12 mouse cellular contexts compared by ENCODE assay signal in the genomic region with DNA sequence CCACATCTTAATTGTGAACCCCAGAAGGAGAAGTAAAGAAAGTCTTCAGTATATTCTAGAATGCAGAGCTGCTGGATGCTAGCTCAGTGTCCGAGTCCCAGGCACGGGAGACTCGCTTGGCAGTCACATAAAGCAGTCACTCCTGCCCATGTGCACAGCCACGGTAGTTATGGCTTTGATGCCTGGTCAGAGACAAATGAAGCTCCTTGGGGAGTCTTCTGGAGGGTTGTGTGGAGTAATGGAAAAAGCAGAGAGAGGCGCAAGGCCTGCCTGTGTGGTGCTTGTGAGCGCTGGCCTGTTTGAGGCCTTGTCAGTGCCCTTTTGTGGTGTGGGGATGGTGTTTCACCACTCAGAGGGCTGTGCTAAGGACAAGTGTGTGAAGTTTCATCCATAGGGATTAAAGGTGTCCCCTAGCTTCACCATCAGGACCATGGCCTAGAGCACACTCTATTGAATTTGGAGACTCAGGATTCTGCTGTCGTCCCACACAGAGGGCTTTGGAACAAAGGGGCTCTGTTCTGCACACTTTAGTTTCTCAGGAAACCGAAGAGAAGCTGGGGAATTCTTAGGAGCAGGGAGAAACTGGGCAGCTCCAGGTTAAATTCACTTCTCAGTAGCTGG.
DNase-seq lines count a peak whose midpoint lies in the region; ATAC-seq and TF ChIP-seq lines count a peak whose summit lies in the region.
"Had no signal": no experiment of that assay in that cellular context is flagged by ENCODE, and none has a peak within 500 bp of the region (broad histone marks: within the 10 kb centered on the region; RNA-seq: fewer than 3 reads in every experiment).

No protein-coding gene starts in this region.

- no peaks in the 10 kb centered on the region for H3K27me3 ChIP-seq in forebrain, postnatal 0 days (ENCODE audit: insufficient read depth, low read length)
- no peaks in the 10 kb centered on the region for H3K27me3 ChIP-seq in limb, embryonic 13.5 days
- H3K27me3 ChIP-seq in neural tube, embryonic 12.5 days (replicated peaks) = no peaks in the 10 kb centered on the region
- no peaks in the 10 kb centered on the region for H3K27me3 ChIP-seq in stomach, postnatal 0 days (ENCODE audit: control insufficient read depth, insufficient read depth, low read length)
- H3K27me3 ChIP-seq in kidney, embryonic 16.5 days (ENCODE audit: insufficient read depth, low read length) = no peaks in the 10 kb centered on the region

- H3K4me1 ChIP-seq in forebrain, postnatal 0 days (ENCODE audit: insufficient read depth) = no peaks in the 10 kb centered on the region
- peaks cover 74% of the 10 kb centered on the region for H3K4me1 ChIP-seq in limb, embryonic 13.5 days
- peaks cover 12% of the 10 kb centered on the region for H3K4me1 ChIP-seq in neural tube, embryonic 12.5 days
- H3K4me1 ChIP-seq in stomach, postnatal 0 days (replicated peaks; ENCODE audit: control insufficient read depth, insufficient read depth) = no peaks in the 10 kb centered on the region
- 0 out of 2 replicates have a peak, but pooled peaks cover 5% of the 10 kb centered on the region for H3K4me1 ChIP-seq in kidney, embryonic 16.5 days (ENCODE audit: insufficient read depth, low read length)

- no peaks in the 10 kb centered on the region for H3K9me3 ChIP-seq in forebrain, postnatal 0 days (ENCODE audit: low read length)
- H3K9me3 ChIP-seq in limb, embryonic 13.5 days = no peaks in the 10 kb centered on the region
- no peaks in the 10 kb centered on the region for H3K9me3 ChIP-seq in neural tube, embryonic 12.5 days
- H3K9me3 ChIP-seq in stomach, postnatal 0 days (ENCODE audit: control insufficient read depth, low read length) = no peaks in the 10 kb centered on the region
- no peaks in the 10 kb centered on the region for H3K9me3 ChIP-seq in kidney, embryonic 16.5 days (ENCODE audit: low read length)

- no peak for TF ChIP-seq CTCF in layer of hippocampus, adult 2 months (conservative IDR thresholded peaks at IDR 0.05)
- no peak for TF ChIP-seq CTCF in forebrain, postnatal 0 days (IDR thresholded peaks at IDR 0.05; ENCODE audit: low read depth)
- no peak for TF ChIP-seq CTCF in stomach, postnatal 0 days (IDR thresholded peaks at IDR 0.05; ENCODE audit: low read depth)

- WGBS in forebrain, postnatal 0 days = 38% methylated on average over 8 of the region's 8 CpGs
- WGBS in limb, embryonic 13.5 days = 44% methylated on average over 8 of the region's 8 CpGs
- WGBS in neural tube, embryonic 12.5 days = 27% methylated on average over 8 of the region's 8 CpGs
- 73% methylated on average over 8 of the region's 8 CpGs for WGBS in stomach, postnatal 0 days
- 59% methylated on average over 8 of the region's 8 CpGs for WGBS in kidney, embryonic 16.5 days

- no peak overlapping the region for H3K4me3 ChIP-seq in layer of hippocampus, adult 2 months
- H3K4me3 ChIP-seq in forebrain, postnatal 0 days (ENCODE audit: low read depth, low read length) = no peak overlapping the region
- no peak overlapping the region for H3K4me3 ChIP-seq in limb, embryonic 13.5 days
- no peak overlapping the region for H3K4me3 ChIP-seq in neural tube, embryonic 12.5 days
- no peak overlapping the region for H3K4me3 ChIP-seq in stomach, postnatal 0 days (ENCODE audit: low read depth, low read length)
- H3K4me3 ChIP-seq in kidney, embryonic 16.5 days (ENCODE audit: low read length) = no peak overlapping the region
- H3K4me3 ChIP-seq: myocyte had no signal

- DNase-seq in layer of hippocampus, adult 2 months (ENCODE audit: low spot score in 2 of 2) = peak in 1 of 2 experiments; percentile 16
- DNase-seq in layer of hippocampus, adult 9-10 months (ENCODE audit: low spot score) = no peak
- no peak for DNase-seq in forebrain, postnatal 0 days
- DNase-seq in stomach, postnatal 0 days (ENCODE audit: low spot score) = no peak
- DNase-seq in left cerebral cortex, adult 11 months (ENCODE audit: low spot score) = no peak
- DNase-seq: cerebellum, adult 9-10 months; thymus, postnatal 25 days had no signal

- H3K9ac ChIP-seq in forebrain, postnatal 0 days = no peak overlapping the region
- no peak overlapping the region for H3K9ac ChIP-seq in limb, embryonic 13.5 days
- H3K9ac ChIP-seq in neural tube, embryonic 12.5 days = no peak overlapping the region
- H3K9ac ChIP-seq in stomach, postnatal 0 days (ENCODE audit: low read length) = no peak overlapping the region
- no peak overlapping the region for H3K9ac ChIP-seq in kidney, embryonic 16.5 days (replicated peaks; ENCODE audit: low read length)

- H3K4me2 ChIP-seq in forebrain, postnatal 0 days (ENCODE audit: low read depth) = no peak overlapping the region
- no peak overlapping the region for H3K4me2 ChIP-seq in limb, embryonic 13.5 days (replicated peaks)
- H3K4me2 ChIP-seq in neural tube, embryonic 12.5 days (replicated peaks) = no peak overlapping the region
- no peak overlapping the region for H3K4me2 ChIP-seq in stomach, postnatal 0 days (replicated peaks; ENCODE audit: low read depth)
- no peak overlapping the region for H3K4me2 ChIP-seq in kidney, embryonic 16.5 days (replicated peaks; ENCODE audit: low read depth, low read length)

- H3K36me3 ChIP-seq in forebrain, postnatal 0 days (ENCODE audit: insufficient read depth) = no peaks in the 10 kb centered on the region
- no peaks in the 10 kb centered on the region for H3K36me3 ChIP-seq in limb, embryonic 13.5 days
- H3K36me3 ChIP-seq in neural tube, embryonic 12.5 days = no peaks in the 10 kb centered on the region
- H3K36me3 ChIP-seq in stomach, postnatal 0 days (ENCODE audit: control insufficient read depth, insufficient read depth, low read length) = no peaks in the 10 kb centered on the region
- no peaks in the 10 kb centered on the region for H3K36me3 ChIP-seq in kidney, embryonic 16.5 days (ENCODE audit: insufficient read depth, low read length)

- peak overlapping the region; percentile 70 for H3K27ac ChIP-seq in layer of hippocampus, adult 2 months
- H3K27ac ChIP-seq in forebrain, postnatal 0 days (ENCODE audit: low read depth, low read length) = no peak overlapping the region
- peak overlapping the region; percentile 73; the same call in 1 of the 2 replicates for H3K27ac ChIP-seq in limb, embryonic 13.5 days
- H3K27ac ChIP-seq in neural tube, embryonic 12.5 days = 0 out of 2 replicates have a peak overlapping the region, but pooled peaks have one; percentile 28
- no peak overlapping the region for H3K27ac ChIP-seq in stomach, postnatal 0 days (replicated peaks)
- H3K27ac ChIP-seq in kidney, embryonic 16.5 days (ENCODE audit: low read length) = no peak overlapping the region

- ATAC-seq in forebrain, postnatal 0 days = peak; percentile 86
- ATAC-seq in limb, embryonic 13.5 days (ENCODE audit: low FRiP score, low read depth) = no peak
- ATAC-seq in neural tube, embryonic 12.5 days (ENCODE audit: low FRiP score, low read depth) = 0 out of 2 replicates have a peak, but pooled peaks have one; percentile 29
- ATAC-seq in stomach, postnatal 0 days (ENCODE audit: low FRiP score, low TSS enrichment) = no peak
- no peak for ATAC-seq in kidney, embryonic 16.5 days (ENCODE audit: low FRiP score, low TSS enrichment)
- ATAC-seq: intestine, embryonic 16.5 days had no signal

- TF ChIP-seq EP300 in stomach, postnatal 0 days (optimal IDR thresholded peaks at IDR 0.05) = no peak

Comparison
In these comparisons a context has a peak if more than half of its experiments do, and no peak if none do; other contexts are left out.
1. H3K27ac ChIP-seq: peak in layer of hippocampus, adult 2 months (single experiment), limb, embryonic 13.5 days (single experiment) and neural tube, embryonic 12.5 days (single experiment); none in forebrain, postnatal 0 days (single experiment), stomach, postnatal 0 days (single experiment) and kidney, embryonic 16.5 days (single experiment).
2. ATAC-seq: peak in forebrain, postnatal 0 days (single experiment) and neural tube, embryonic 12.5 days (single experiment); none in limb, embryonic 13.5 days (single experiment), stomach, postnatal 0 days (single experiment) and kidney, embryonic 16.5 days (single experiment).